ENCODE assay signal across 11 mouse cellular contexts in genomic region chr17:29702938-29703710, GRCm38 (mm10). TPM values are rescaled to one million over a fixed set of nuclear protein-coding genes. Genes with fewer than 3 reads are reported as not detected.
A peak's percentile ranks its signal among the peaks of the same experiment; 100 is the strongest.
DNase-seq lines count a peak whose midpoint lies in the region; ATAC-seq and TF ChIP-seq lines count a peak whose summit lies in the region.
"Had no signal": no experiment of that assay in that cellular context is flagged by ENCODE, and none has a peak within 500 bp of the region (broad histone marks: within the 10 kb centered on the region; RNA-seq: fewer than 3 reads in every experiment).

No protein-coding gene starts in this region.

- peak; percentile 59 to 72 for DNase-seq in cerebellum, postnatal 10 days
- no peak for DNase-seq in cerebellum, adult 11-12 months
- DNase-seq in midbrain, embryonic 10.5 days (ENCODE audit: low spot score) = no peak
- peak; percentile 21 for DNase-seq in midbrain, postnatal 0 days (ENCODE audit: low spot score)
- no peak for DNase-seq in right cerebral cortex, postnatal 25 days
- no peak for DNase-seq in lung, postnatal 10 days
- DNase-seq: gastrocnemius, postnatal 10 days; lung, postnatal 14 days had no signal

- ATAC-seq in midbrain, embryonic 13.5 days = no peak
- peak; percentile 74 to 80 for ATAC-seq in hematopoietic stem cell, adult 5-6 weeks (replicated peaks in 1 of 2; ENCODE audit: insufficient read depth in 1 of 2, low FRiP score in 2 of 2, low TSS enrichment in 1 of 2, low read depth in 1 of 2, poor library complexity in 2 of 2, severe bottlenecking in 2 of 2)
- no peak for ATAC-seq in midbrain, postnatal 0 days (ENCODE audit: low FRiP score)

- H3K4me3 ChIP-seq in midbrain, embryonic 13.5 days (replicated peaks) = no peak overlapping the region
- no peak overlapping the region for H3K4me3 ChIP-seq in midbrain, embryonic 10.5 days
- H3K4me3 ChIP-seq in midbrain, postnatal 0 days (ENCODE audit: low read depth, low read length) = no peak overlapping the region
- H3K4me3 ChIP-seq: heart, embryonic 12.5 days had no signal

- no peak overlapping the region for H3K9ac ChIP-seq in midbrain, embryonic 13.5 days (replicated peaks)
- no peak overlapping the region for H3K9ac ChIP-seq in midbrain, postnatal 0 days (replicated peaks; ENCODE audit: low read length, poor library complexity, severe bottlenecking)
- H3K9ac ChIP-seq: heart, embryonic 12.5 days had no signal

- H3K27me3 ChIP-seq in midbrain, embryonic 13.5 days = no peaks in the 10 kb centered on the region
- H3K27me3 ChIP-seq in midbrain, embryonic 10.5 days (ENCODE audit: low read depth, poor library complexity, severe bottlenecking) = no peaks in the 10 kb centered on the region
- no peaks in the 10 kb centered on the region for H3K27me3 ChIP-seq in midbrain, postnatal 0 days (ENCODE audit: insufficient read depth, low read length)
- H3K27me3 ChIP-seq: heart, embryonic 12.5 days had no signal

- H3K4me2 ChIP-seq in midbrain, embryonic 13.5 days (replicated peaks) = no peak overlapping the region
- H3K4me2 ChIP-seq in midbrain, postnatal 0 days (ENCODE audit: low read depth, low read length, poor library complexity, severe bottlenecking) = no peak overlapping the region
- H3K4me2 ChIP-seq: heart, embryonic 12.5 days had no signal

- TF ChIP-seq CTCF in midbrain, postnatal 0 days (IDR thresholded peaks at IDR 0.05) = peak; percentile 11; the same call in 1 of the 2 replicates

- H3K27ac ChIP-seq in midbrain, embryonic 13.5 days = peak overlapping the region; percentile 7; the same call in 1 of the 2 replicates
- H3K27ac ChIP-seq in midbrain, embryonic 10.5 days (replicated peaks) = no peak overlapping the region
- H3K27ac ChIP-seq in midbrain, postnatal 0 days (ENCODE audit: low read depth, low read length) = no peak overlapping the region

- peaks cover 61% of the 10 kb centered on the region for H3K36me3 ChIP-seq in midbrain, embryonic 13.5 days
- peaks cover 68% of the 10 kb centered on the region for H3K36me3 ChIP-seq in midbrain, embryonic 10.5 days
- H3K36me3 ChIP-seq in midbrain, postnatal 0 days (ENCODE audit: insufficient read depth, low read length) = peaks cover 30% of the 10 kb centered on the region

- H3K4me1 ChIP-seq in midbrain, embryonic 13.5 days (replicated peaks) = peaks cover 40% of the 10 kb centered on the region
- H3K4me1 ChIP-seq in midbrain, embryonic 10.5 days = peaks cover 25% of the 10 kb centered on the region
- H3K4me1 ChIP-seq in midbrain, postnatal 0 days (ENCODE audit: insufficient read depth, low read length) = no peaks in the 10 kb centered on the region

- WGBS in midbrain, embryonic 13.5 days = 83% methylated on average over 4 of the region's 4 CpGs
- 77% methylated on average over 4 of the region's 4 CpGs for WGBS in midbrain, embryonic 10.5 days
- 75% methylated on average over 4 of the region's 4 CpGs for WGBS in midbrain, postnatal 0 days

- H3K9me3 ChIP-seq in midbrain, embryonic 13.5 days = no peaks in the 10 kb centered on the region
- H3K9me3 ChIP-seq in midbrain, embryonic 10.5 days (replicated peaks) = no peaks in the 10 kb centered on the region
- no peaks in the 10 kb centered on the region for H3K9me3 ChIP-seq in midbrain, postnatal 0 days (ENCODE audit: low read length)
- H3K9me3 ChIP-seq: heart, embryonic 12.5 days had no signal

RNA-seq across cellular contexts. Expression of gene Ccdc167, which starts 13.7 kb away (rescaled TPM):
- polyA plus RNA-seq in midbrain, embryonic 13.5 days (2015; fragmentation: Nextera tagmentation; extraction: Ambion mirVana) = 11.4 and 12.0 TPM in 2 replicates
- polyA plus RNA-seq in midbrain, embryonic 10.5 days (2016; fragmentation: Nextera tagmentation; extraction: Ambion mirVana) = 15.1 and 16.2 TPM in 2 replicates
- 8.1 and 14.5 TPM in 2 replicates for total RNA-seq in hematopoietic stem cell, adult 5-6 weeks (2017)
- total RNA-seq in midbrain, postnatal 0 days (2014; rRNA removed) = 9.0 and 9.4 TPM in 2 replicates
- 8.3 and 8.6 TPM in 2 replicates for polyA plus RNA-seq in midbrain, postnatal 0 days (2015; fragmentation: Nextera tagmentation; extraction: Ambion mirVana)

RNA-seq across cellular contexts. Expression of gene Cmtr1, which starts 42.7 kb away (rescaled TPM):
- 138 and 150 TPM in 2 replicates for polyA plus RNA-seq in midbrain, embryonic 13.5 days (2015; fragmentation: Nextera tagmentation; extraction: Ambion mirVana)
- polyA plus RNA-seq in midbrain, embryonic 10.5 days (2016; fragmentation: Nextera tagmentation; extraction: Ambion mirVana) = 126 and 137 TPM in 2 replicates
- total RNA-seq in hematopoietic stem cell, adult 5-6 weeks (2017) = 127 and 160 TPM in 2 replicates
- total RNA-seq in midbrain, postnatal 0 days (2014; rRNA removed) = 58.5 and 63.6 TPM in 2 replicates
- polyA plus RNA-seq in midbrain, postnatal 0 days (2015; fragmentation: Nextera tagmentation; extraction: Ambion mirVana) = 105 and 106 TPM in 2 replicates

Comparison
In these comparisons a context has a peak if more than half of its experiments do, and no peak if none do; other contexts are left out.
1. DNase-seq: peak in cerebellum, postnatal 10 days (2 of 2) and midbrain, postnatal 0 days (single experiment); none in cerebellum, adult 11-12 months (single experiment), midbrain, embryonic 10.5 days (single experiment), right cerebral cortex, postnatal 25 days (single experiment) and lung, postnatal 10 days (single experiment).
2. ATAC-seq: peak in hematopoietic stem cell, adult 5-6 weeks (2 of 2); none in midbrain, embryonic 13.5 days (single experiment) and midbrain, postnatal 0 days (single experiment).